Mouse (Mus musculus) hindbrain, embryonic 13.5 days (tissue): ENCODE data around the gene Gm3336. TPM values are rescaled to one million over a fixed set of nuclear protein-coding genes. Genes with fewer than 3 reads are reported as not detected.
A peak's percentile ranks its signal among the peaks of the same experiment; 100 is the strongest.

Experiments
- ATAC-seq: fragments of 200-750 bp; cut with Nextera tagmentation; 2 replicates; pipeline ENCODE4 v1.8.0; 2017; ENCODE audit warnings: moderate TSS enrichment; ENCODE audit not compliant: low FRiP score
- H3K27ac ChIP-seq: fragments of 300-500 bp; sonication (generic); 2 replicates; pipeline ENCODE4 v1.5.1; 2015; ENCODE audit warnings: inconsistent platforms, mild to moderate bottlenecking, moderate library complexity
- H3K27me3 ChIP-seq: fragments of 300-500 bp; sonication (generic); 2 replicates; pipeline ENCODE4 v1.6.1; 2015; ENCODE audit warnings: mild to moderate bottlenecking, inconsistent platforms
- H3K36me3 ChIP-seq: fragments of 300-500 bp; sonication (generic); 2 replicates; pipeline ENCODE4 v1.6.1; 2015; ENCODE audit warnings: mild to moderate bottlenecking, inconsistent platforms
- H3K4me1 ChIP-seq: fragments of 300-500 bp; sonication (generic); replicated peaks from 2 replicates; pipeline ENCODE4 v1.6.1; 2015; ENCODE audit warnings: inconsistent platforms
- H3K4me2 ChIP-seq: fragments of 300-500 bp; sonication (generic); 2 replicates; pipeline ENCODE4 v1.6.1; 2015; ENCODE audit warnings: inconsistent platforms, mild to moderate bottlenecking, moderate library complexity
- H3K4me3 ChIP-seq: fragments of 300-500 bp; sonication (generic); 2 replicates; pipeline ENCODE4 v1.5.1; 2015; ENCODE audit warnings: mild to moderate bottlenecking, inconsistent platforms
- H3K9ac ChIP-seq: fragments of 300-500 bp; sonication (generic); 2 replicates; pipeline ENCODE4 v1.6.1; 2015; ENCODE audit warnings: mild to moderate bottlenecking, inconsistent platforms
- H3K9me3 ChIP-seq: fragments of 300-500 bp; sonication (generic); 2 replicates; pipeline ENCODE4 v1.6.1; 2016; ENCODE audit warnings: inconsistent platforms
- WGBS: fragments of 180-500 bp; shearing (Covaris S2); methylation state at CpG from one replicate; pipeline ENCODE4 v1.1.7; 2015; 5-methylcytosine and 5-hydroxymethylcytosine counted together
- polyA plus RNA-seq: library from polyadenylated mRNA; unstranded; fragments of >200 nt; fragmentation: Nextera tagmentation; extraction: Ambion mirVana; gene quantifications from 2 replicates; pipeline ENCODE4 v1.2.1, GENCODE M21; 2015

Gene Gm3336
- not detected in 2 replicates for polyA plus RNA-seq

DNA sequence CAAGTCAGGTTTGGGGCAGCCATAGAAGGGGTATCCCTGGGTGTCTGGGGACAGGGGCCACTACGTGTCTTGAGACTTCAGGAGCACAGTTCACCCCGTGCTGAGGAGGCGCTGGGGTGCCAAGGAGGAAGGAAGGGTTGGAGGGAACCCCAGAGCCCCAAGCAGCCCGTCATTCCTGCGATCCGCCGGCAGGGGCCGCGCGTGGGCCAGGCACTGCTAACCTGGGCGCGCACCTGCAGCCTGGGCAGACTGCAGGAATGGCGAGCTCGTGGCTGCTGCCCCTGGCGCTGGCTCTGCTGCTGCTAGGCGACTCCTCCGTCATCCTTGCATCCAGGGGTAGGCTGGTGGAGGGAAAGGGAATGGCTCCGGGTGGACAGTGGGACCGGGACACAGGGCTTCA is at the start of gene Gm3336:
Gm3336 (plus strand) TSS at position 247 of the 400 bp plus-strand sequence.
- ATAC-seq: no peak

DNA sequence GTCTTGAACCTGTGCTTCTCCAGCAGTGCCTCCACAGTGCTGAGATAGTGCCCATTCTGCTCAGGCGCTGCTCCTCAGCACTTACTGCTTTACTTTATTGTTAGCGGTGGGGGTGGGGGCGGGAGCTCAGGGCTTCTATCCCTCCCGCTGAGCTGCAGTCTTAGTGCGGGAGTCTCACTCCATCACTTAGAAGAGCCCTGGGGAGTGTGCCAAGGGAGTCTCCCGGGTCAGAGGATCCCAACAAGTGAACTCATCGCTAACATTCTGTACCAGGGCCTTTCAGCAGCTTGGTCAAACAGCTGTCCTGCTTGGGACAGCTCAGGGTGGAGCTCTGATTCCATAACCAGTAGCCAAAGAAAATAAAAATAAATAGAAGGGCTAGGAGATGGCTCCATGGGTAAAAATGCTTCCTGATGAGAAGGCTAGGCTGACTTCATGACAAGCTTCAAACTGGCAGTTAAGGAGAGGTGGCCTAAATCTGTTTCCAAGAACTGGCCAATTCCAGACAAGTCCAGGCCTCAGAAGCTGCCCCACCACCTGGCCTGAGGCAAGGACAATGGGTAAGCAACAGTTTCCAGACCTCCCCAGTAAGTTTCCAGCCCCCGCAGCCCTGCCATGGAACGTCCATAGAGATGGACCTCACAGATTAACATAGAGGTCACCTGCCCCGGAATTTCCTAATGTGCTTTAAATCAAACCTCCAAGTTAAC is 46.6 kb upstream of the Gm3336 start:
- H3K27ac ChIP-seq: peak overlapping the region; percentile 27; the same call in 1 of the 2 replicates
- H3K27me3 ChIP-seq: no peaks in the 10 kb centered on the region
- H3K4me2 ChIP-seq: no peak overlapping the region
- WGBS: 60% methylated on average over 10 of the region's 10 CpGs
- H3K9ac ChIP-seq: no peak overlapping the region
- ATAC-seq: no peak
- H3K4me1 ChIP-seq: peaks cover 25% of the 10 kb centered on the region
- H3K36me3 ChIP-seq: no peaks in the 10 kb centered on the region; the same call in 1 of the 2 replicates
- H3K9me3 ChIP-seq: no peaks in the 10 kb centered on the region
- H3K4me3 ChIP-seq: no peak overlapping the region

More for the DNA sequence above, at the start of gene Gm3336:
- Histone ChIP-seq H3K4me3 (no peak within 1 kb of the TSS), H3K4me1 (0 out of 2 replicates have a peak, but pooled peaks cover 3% of the 10 kb centered on the region), H3K4me2 (peak within 1 kb of the TSS; percentile 29; the same call in 1 of the 2 replicates), H3K27ac (no peak within 1 kb of the TSS), H3K9me3 (no peaks in the 10 kb centered on the region), H3K36me3 (no peaks in the 10 kb centered on the region), H3K27me3 (peaks cover 24% of the 10 kb centered on the region; the same call in 1 of the 2 replicates), H3K9ac (0 out of 2 replicates have a peak within 1 kb of the TSS, but pooled peaks have one; percentile 46)
- 2% methylated on average over 19 of the region's 19 CpGs for WGBS

DNA sequence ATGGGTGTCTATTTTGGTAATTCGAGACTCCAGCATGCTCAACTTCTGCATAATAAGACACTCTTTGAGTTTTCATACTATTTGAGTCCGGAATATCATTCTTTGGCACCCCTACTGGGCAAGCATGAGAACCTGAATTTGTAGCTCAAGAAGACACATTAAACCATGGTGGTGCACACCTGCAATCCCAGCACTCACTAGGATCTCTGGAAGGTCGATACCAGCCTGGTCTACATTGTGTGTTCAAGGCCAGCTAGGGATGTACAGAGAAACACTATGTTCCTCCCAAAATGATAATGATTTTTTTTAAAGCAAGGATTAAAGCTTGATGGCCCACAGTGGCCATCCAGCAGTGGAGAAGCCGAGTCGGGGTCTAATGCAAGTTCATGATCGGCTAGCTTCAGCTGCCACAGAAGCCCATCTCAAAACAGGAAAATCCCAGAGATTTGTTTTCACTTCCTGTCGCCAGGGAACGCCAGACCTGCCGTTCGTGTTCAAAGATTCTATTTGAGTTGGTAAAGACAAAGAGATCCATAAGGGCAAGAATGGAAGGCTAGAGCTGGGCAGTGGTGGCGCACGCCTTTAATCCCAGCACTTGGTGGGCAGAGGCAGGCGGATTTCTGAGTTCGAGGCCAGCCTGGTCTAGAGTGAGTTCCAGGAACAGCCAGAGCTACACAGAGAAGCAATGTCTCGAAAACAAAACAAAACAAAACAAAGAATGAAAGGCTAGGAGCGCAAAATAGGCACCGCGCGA is 45.8 kb upstream of the Gm3336 start:
- 39% methylated on average over 19 of the region's 19 CpGs for WGBS
- Histone ChIP-seq H3K36me3 (peaks cover 5% of the 10 kb centered on the region), H3K9ac (peak overlapping the region; percentile 71), H3K4me2 (peak overlapping the region; percentile 52), H3K4me1 (peaks cover 25% of the 10 kb centered on the region), H3K4me3 (peak overlapping the region; percentile 61), H3K27ac (peak overlapping the region; percentile 92), H3K9me3 (no peaks in the 10 kb centered on the region), H3K27me3 (no peaks in the 10 kb centered on the region)
- no peak; the same call in 1 of the 2 replicates for ATAC-seq

DNA sequence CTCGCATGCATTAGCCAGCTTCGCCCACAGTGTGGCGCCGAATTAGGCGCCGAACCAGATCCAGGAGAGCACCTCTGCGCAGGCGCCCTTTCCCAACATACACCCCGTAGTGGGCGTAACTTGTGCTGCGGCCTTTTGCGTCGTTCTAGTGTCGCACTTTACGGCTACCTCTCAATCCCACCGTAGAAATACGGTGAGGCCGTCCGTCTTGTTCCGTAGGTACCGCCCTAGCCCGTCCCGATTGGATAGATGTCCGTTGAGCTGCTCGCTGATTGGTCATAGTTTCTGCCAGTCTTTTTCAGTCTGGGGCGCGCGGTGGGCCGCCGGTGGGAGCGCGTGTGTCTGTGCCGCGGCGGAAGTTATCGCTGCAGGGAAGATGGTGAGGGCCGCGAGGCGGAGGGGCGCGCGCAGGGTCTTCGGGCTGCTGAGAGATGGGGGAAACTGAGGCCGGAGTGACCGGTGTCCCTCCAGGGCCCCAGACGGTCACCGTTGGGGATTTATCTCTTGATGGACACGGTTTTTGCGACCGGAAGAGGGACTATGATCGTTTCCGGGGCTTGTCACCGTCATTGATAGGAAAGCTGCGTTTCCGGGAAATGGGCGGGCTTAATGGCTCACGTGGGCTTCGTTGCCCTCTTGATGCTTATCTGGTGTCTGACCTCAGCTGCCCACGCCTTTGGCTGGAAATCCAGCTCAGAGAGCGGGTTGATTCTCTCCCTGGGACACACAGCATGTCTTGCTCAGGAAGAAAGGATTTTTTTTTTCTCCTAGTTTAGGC is 45.1 kb upstream of the Gm3336 start, which contains the start of gene Lsm4:
Lsm4 (plus strand) TSS at position 170 of the 778 bp plus-strand sequence.
- H3K4me3 ChIP-seq: peak within 1 kb of the TSS; percentile 61

DNA sequence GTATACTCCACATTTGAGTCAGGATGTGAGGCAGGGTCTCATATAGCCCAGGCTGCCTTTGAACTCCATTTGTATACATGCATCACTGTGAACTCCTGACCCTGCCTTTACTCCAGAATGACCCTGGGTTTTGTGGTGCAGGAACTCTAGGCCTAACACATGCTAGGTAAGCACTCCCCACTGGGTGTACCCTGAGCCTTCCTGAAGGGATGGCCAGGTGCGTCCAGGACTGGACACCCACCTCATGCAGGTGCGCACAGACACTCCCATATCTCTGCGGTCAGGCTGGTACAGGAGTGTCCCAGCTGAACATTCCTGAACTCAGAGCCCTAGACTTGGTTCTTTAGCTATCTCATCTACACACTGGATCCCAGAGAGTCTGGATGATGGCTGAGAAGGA is 44.2 kb upstream of the Gm3336 start:
- Histone ChIP-seq H3K9ac (peak overlapping the region; percentile 80), H3K4me3 (peak overlapping the region; percentile 61), H3K9me3 (no peaks in the 10 kb centered on the region), H3K4me2 (peak overlapping the region; percentile 73), H3K4me1 (peaks cover 25% of the 10 kb centered on the region), H3K27me3 (no peaks in the 10 kb centered on the region), H3K27ac (peak overlapping the region; percentile 99), H3K36me3 (peaks cover 21% of the 10 kb centered on the region)
- WGBS: 96% methylated on average over 3 of the region's 3 CpGs
- no peak for ATAC-seq

More for the DNA sequence above, 45.1 kb upstream of the Gm3336 start, which contains the start of gene Lsm4:
- Histone ChIP-seq H3K9me3 (no peaks in the 10 kb centered on the region), H3K27ac (peak within 1 kb of the TSS; percentile 99), H3K9ac (peak within 1 kb of the TSS; percentile 80), H3K27me3 (no peaks in the 10 kb centered on the region), H3K4me2 (peak within 1 kb of the TSS; percentile 73), H3K4me1 (peaks cover 25% of the 10 kb centered on the region), H3K36me3 (peaks cover 12% of the 10 kb centered on the region)
- under 1% methylated on average over 60 of the region's 60 CpGs for whole genome bisulfite sequencing
- peak; percentile 98 for ATAC-seq

DNA sequence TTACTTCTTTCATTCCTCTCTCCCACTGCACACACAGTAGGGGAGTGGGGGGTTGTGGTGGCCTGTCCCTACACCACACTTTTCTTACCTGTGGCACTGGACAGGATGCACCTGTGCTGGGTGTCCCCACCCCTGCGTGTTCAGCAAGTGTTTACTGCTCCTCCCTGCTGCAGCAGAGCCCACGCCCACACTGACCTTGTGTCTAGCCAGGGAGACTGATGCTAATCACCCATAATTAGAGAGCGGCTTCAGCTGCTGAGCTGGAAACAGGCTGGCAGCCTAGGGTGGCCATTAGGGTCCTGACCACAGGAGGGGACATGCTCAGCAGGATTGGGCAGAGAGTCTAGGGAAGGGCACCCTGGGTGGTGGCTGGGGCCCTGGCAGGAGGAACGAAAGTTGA is 43.6 kb upstream of the Gm3336 start:
- Histone ChIP-seq H3K4me1 (peaks cover 25% of the 10 kb centered on the region), H3K4me2 (peak overlapping the region; percentile 73; the same call in 1 of the 2 replicates), H3K4me3 (no peak overlapping the region), H3K9me3 (no peaks in the 10 kb centered on the region), H3K27ac (peak overlapping the region; percentile 99; the same call in 1 of the 2 replicates), H3K9ac (peak overlapping the region; percentile 80), H3K36me3 (peaks cover 27% of the 10 kb centered on the region), H3K27me3 (no peaks in the 10 kb centered on the region)
- 84% methylated on average over 4 of the region's 4 CpGs for WGBS
- no peak for ATAC-seq

DNA sequence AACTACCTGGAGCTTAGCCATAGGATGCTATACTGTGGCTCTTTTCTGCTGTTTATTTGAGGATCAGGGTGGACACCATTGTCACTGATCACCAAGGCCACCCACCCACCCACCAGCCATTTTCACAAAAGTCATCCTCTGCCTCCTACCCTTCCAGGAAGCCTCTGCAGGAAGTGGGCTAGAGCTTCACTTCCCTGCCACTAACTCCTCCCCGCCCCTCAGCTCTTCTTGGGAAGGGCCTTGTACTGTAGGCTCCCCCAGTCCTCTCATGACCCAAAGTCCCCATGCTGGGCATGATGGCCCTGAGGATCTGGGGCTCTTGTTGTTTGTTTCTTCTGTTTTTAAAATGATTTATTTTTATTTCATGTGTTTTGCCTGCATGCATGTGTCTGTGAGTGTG is 43.0 kb upstream of the Gm3336 start:
- Histone ChIP-seq H3K4me3 (no peak overlapping the region), H3K27ac (no peak overlapping the region), H3K4me2 (no peak overlapping the region), H3K4me1 (peaks cover 25% of the 10 kb centered on the region), H3K36me3 (peaks cover 30% of the 10 kb centered on the region), H3K27me3 (no peaks in the 10 kb centered on the region), H3K9me3 (no peaks in the 10 kb centered on the region), H3K9ac (no peak overlapping the region)
- no peak for ATAC-seq
- WGBS: 87% methylated on average over 1 of the region's 1 CpGs

DNA sequence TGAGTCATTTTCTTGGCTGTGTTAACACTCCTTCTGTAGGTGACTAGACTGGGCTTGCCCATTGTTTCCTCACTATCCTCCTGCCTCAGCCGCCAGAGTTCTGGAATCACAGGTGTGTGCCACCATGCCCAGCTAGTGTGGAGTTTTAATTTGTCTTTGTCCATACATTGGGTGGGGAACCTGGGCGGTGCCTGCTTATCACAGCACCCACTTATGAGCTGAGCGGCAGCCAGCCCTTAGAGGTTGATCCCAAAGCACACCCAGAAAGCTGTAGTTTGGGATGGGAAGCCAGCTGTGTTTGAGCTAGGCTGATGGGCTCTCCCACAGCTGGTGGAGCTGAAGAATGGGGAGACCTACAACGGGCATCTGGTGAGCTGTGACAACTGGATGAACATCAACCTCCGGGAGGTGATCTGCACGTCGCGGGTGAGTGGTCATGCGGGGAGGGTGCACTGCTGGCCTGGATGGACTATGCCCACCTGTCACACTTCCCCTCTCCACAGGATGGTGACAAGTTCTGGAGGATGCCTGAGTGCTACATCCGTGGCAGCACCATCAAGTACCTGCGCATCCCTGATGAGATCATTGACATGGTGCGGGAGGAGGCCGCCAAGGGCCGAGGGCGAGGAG is 40.8 kb upstream of the Gm3336 start:
- Histone ChIP-seq H3K9me3 (no peaks in the 10 kb centered on the region), H3K4me2 (no peak overlapping the region), H3K4me1 (peaks cover 16% of the 10 kb centered on the region), H3K27ac (no peak overlapping the region), H3K27me3 (no peaks in the 10 kb centered on the region), H3K9ac (no peak overlapping the region), H3K4me3 (no peak overlapping the region), H3K36me3 (peaks cover 30% of the 10 kb centered on the region)
- WGBS: 89% methylated on average over 15 of the region's 15 CpGs
- ATAC-seq: no peak

DNA sequence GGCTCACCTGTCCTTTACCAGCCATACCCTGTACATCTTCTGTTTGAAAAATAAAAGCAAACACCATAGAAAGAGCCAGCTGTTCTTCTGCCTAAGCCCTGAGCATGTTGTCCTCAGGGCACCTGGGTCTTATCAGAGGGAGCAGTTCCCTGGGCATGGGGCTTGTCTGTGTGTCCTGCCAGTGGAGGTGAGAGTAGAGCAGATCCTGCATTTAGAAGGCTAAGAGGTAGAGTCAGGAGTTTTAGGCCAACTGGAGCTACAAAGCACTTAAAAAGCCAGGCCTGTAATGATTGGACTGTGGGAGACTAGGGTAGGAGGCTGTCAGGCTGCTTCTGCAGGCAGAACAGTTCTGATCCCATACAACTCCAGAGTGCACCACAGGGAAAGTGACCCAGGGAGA is 39.7 kb upstream of the Gm3336 start:
- ATAC-seq: no peak
- H3K4me2 ChIP-seq: no peak overlapping the region
- H3K4me1 ChIP-seq: peaks cover 15% of the 10 kb centered on the region
- no peaks in the 10 kb centered on the region for H3K27me3 ChIP-seq
- H3K9ac ChIP-seq: no peak overlapping the region
- H3K9me3 ChIP-seq: no peaks in the 10 kb centered on the region
- H3K36me3 ChIP-seq: peaks cover 30% of the 10 kb centered on the region
- H3K4me3 ChIP-seq: no peak overlapping the region
- H3K27ac ChIP-seq: no peak overlapping the region

DNA sequence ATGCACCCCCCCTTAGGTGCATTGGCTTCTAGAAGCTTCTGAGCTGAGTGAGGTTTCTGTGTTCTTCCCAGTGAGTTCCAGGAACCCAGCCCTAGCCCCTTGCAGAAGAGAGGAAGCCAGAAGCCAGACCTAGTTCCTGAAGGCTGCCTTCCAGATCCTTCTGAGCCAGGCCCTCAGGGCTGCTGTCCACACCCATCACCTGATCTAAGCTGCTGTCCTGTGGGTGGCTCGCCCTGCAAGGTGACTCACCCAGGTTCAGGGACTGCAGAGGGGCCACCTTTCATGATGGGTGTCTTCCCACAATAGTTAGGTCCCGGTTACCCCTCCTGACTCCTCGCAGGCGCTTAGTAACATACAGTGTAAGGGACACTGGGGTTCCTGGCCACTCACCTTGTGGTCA is 38.9 kb upstream of the Gm3336 start:
- 94% methylated on average over 4 of the region's 4 CpGs for WGBS
- no peaks in the 10 kb centered on the region for H3K9me3 ChIP-seq

DNA sequence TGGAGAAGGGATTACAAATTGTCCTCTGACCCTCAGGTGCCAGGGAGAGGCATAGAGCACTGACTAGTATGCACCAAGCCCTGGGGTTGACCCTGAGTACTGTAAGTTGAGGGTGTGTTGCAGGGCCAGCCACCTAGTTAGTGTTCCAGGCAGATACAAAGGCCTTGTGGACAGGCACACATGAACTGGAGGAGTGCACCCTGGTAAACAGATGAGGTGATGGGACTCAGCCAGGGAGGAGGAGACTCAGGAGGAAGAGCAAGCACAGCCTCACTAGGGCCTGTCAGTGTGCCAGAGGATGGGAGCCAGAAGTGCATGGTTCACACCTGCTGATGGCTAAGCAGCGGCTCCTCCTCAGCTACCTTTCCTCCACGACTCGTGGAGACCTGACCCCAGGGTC is 38.3 kb upstream of the Gm3336 start:
- no peak overlapping the region for H3K4me3 ChIP-seq
- H3K27me3 ChIP-seq: no peaks in the 10 kb centered on the region
- WGBS: 79% methylated on average over 3 of the region's 3 CpGs
- peaks cover 10% of the 10 kb centered on the region for H3K4me1 ChIP-seq
- peaks cover 30% of the 10 kb centered on the region for H3K36me3 ChIP-seq
- no peak overlapping the region for H3K9ac ChIP-seq
- no peak overlapping the region for H3K27ac ChIP-seq
- H3K9me3 ChIP-seq: no peaks in the 10 kb centered on the region
- no peak for ATAC-seq
- H3K4me2 ChIP-seq: no peak overlapping the region

More for the DNA sequence above, 38.9 kb upstream of the Gm3336 start:
- no peak overlapping the region; the same call in 1 of the 2 replicates for H3K9ac ChIP-seq
- no peaks in the 10 kb centered on the region for H3K27me3 ChIP-seq
- no peak for ATAC-seq
- no peak overlapping the region for H3K4me3 ChIP-seq
- no peak overlapping the region for H3K27ac ChIP-seq
- peaks cover 30% of the 10 kb centered on the region for H3K36me3 ChIP-seq
- no peak overlapping the region for H3K4me2 ChIP-seq
- H3K4me1 ChIP-seq: peaks cover 13% of the 10 kb centered on the region
